Mouse (Mus musculus): Measurements from ENCODE around the gene Dnm3. TPM values are rescaled to one million over a fixed set of nuclear protein-coding genes. Genes with fewer than 3 reads are reported as not detected.

The Dnm3 gene
- polyA plus RNA-seq, 1 experiment from 2014 or later, result 27.7 TPM

DNA sequence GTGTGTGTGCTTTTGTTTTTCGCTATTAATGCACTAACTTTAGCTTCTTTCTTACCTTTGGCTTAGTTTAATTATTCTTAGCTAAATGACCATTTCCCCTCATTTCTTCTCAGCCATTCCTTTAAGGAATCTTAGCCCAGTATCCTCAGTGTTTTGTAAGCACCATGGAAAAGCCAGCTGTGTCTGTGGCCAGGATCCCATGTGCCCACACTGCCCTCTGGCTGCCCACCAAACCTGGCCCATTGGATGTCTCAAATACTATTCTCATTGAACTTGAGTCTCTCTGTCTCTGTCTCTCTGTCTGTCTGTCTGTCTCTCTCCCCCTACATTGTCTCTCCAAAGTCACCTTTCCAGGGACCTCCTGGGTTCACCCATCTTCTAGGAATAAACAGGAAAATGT lies 201.8 kb downstream of the Dnm3 start:
- peaks cover 8% of the 10 kb centered on the region; the same call in 1 of the 2 replicates for H3K4me1 ChIP-seq
- no peak overlapping the region for H3K4me2 ChIP-seq
- H3K9me3 ChIP-seq, result no peaks in the 10 kb centered on the region
- H3K27me3 ChIP-seq, result no peaks in the 10 kb centered on the region
- no peak overlapping the region for H3K27ac ChIP-seq
- no peak overlapping the region for H3K9ac ChIP-seq
- 71% methylated on average over 1 of the region's 1 CpGs for WGBS
- no peaks in the 10 kb centered on the region for H3K36me3 ChIP-seq
- no peak overlapping the region for H3K4me3 ChIP-seq
- no peak for ATAC-seq (ENCODE audit: insufficient number of reproducible peaks, insufficient read depth, low FRiP score, low TSS enrichment, low read depth)

DNA sequence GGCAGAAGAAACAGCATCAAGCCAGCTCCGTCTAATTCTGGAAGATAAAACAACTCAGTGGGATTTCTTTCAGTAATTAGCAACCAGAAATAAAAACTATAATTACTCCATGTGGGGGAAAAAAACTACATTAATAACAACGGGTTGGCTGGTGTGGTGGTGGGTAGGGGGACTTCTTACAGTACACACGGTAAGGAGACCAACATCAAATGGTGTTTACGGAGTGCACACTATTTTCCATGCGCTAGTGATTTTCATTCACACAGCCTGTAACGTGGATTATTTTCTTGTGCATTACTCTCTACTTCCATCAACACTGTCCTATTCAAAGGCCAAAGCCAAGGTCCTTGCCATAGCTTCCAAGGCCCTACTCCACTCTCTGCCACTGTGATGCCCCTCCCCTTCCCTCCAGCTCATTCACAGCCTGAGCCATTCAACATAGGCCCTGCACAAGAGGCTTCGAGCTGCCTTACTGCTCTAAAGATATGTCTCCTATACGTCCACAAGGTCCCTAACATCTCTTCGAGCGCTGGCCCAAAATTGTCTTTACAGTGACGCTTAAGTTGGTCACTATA lies 203.1 kb downstream of the Dnm3 start:
- ATAC-seq (ENCODE audit: insufficient number of reproducible peaks, insufficient read depth, low FRiP score, low TSS enrichment, low read depth), result no peak

DNA sequence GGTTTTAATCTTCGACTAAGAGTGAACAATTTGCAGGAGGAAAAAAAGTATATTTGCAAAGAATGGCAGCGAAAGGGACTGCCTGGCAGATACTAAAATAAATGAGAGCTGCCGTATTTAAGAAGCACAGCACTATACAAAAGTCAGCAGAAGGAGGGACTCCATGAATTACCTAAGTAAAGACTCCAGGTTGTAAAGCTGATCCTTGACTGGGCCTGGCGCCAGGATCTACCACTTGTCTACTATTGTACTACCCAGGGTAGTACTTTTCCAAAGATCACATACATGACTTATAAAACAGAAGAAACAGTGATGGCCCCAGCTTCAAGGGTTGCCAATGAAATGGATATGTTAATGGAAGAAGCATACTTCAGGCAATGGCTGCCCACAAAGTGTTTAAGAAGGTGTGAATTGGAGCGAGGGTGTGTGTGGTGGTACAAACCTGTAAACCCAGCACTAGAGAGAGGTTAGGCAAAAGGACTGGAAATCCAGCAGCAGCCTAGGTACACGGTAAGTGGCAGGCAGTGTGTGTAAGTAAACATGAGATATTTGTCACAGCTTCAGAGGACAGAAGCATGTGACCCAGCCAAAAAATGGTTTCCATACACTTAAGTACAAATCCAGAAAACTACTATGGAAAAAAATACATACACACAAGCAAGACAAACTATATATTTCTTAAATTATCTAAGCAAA lies 220.8 kb downstream of the Dnm3 start:
- H3K9me3 ChIP-seq, result no peaks in the 10 kb centered on the region
- H3K4me1 ChIP-seq, result peaks cover 37% of the 10 kb centered on the region
- no peaks in the 10 kb centered on the region for H3K27me3 ChIP-seq
- no peaks in the 10 kb centered on the region for H3K36me3 ChIP-seq
- no peak for ATAC-seq (ENCODE audit: insufficient number of reproducible peaks, insufficient read depth, low FRiP score, low TSS enrichment, low read depth)
- no peak overlapping the region for H3K4me3 ChIP-seq
- WGBS, result 68% methylated on average over 6 of the region's 6 CpGs
- H3K4me2 ChIP-seq, result no peak overlapping the region
- H3K9ac ChIP-seq, result no peak overlapping the region
- peak overlapping the region; percentile 69; the same call in 1 of the 2 replicates for H3K27ac ChIP-seq

More for the DNA sequence above, 203.1 kb downstream of the Dnm3 start:
- Histone ChIP-seq H3K27me3 (no peaks in the 10 kb centered on the region), H3K9me3 (no peaks in the 10 kb centered on the region), H3K9ac (no peak overlapping the region), H3K27ac (no peak overlapping the region), H3K36me3 (no peaks in the 10 kb centered on the region), H3K4me2 (no peak overlapping the region), H3K4me3 (no peak overlapping the region), H3K4me1 (peaks cover 8% of the 10 kb centered on the region; the same call in 1 of the 2 replicates)
- WGBS, result 85% methylated on average over 11 of the region's 11 CpGs

DNA sequence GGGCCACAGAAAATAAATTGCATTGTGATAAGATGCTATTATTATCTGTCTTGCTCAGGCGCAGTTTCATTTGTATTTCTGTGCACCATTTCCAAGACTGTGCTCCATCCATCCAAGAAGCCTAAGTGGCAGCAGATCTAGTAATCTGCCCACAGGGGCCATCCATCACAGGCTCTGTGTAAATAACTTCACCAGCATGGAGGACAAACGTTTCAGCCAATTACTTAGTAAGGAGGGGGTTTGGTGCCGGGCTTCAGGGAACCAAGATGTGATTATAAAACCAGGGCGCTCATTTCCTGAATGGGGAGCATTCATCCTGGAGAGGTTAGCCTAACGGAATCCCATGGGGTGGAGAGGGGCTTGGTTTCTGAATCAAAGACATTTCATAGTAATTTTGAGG lies 222.9 kb downstream of the Dnm3 start:
- Histone ChIP-seq H3K27me3 (no peaks in the 10 kb centered on the region), H3K9ac (no peak overlapping the region), H3K36me3 (no peaks in the 10 kb centered on the region), H3K4me1 (peaks cover 37% of the 10 kb centered on the region), H3K4me2 (no peak overlapping the region), H3K9me3 (no peaks in the 10 kb centered on the region), H3K27ac (peak overlapping the region; percentile 88), H3K4me3 (no peak overlapping the region)
- 10% methylated on average over 5 of the region's 5 CpGs for WGBS
- ATAC-seq (ENCODE audit: insufficient number of reproducible peaks, insufficient read depth, low FRiP score, low TSS enrichment, low read depth), result peak; percentile 72

DNA sequence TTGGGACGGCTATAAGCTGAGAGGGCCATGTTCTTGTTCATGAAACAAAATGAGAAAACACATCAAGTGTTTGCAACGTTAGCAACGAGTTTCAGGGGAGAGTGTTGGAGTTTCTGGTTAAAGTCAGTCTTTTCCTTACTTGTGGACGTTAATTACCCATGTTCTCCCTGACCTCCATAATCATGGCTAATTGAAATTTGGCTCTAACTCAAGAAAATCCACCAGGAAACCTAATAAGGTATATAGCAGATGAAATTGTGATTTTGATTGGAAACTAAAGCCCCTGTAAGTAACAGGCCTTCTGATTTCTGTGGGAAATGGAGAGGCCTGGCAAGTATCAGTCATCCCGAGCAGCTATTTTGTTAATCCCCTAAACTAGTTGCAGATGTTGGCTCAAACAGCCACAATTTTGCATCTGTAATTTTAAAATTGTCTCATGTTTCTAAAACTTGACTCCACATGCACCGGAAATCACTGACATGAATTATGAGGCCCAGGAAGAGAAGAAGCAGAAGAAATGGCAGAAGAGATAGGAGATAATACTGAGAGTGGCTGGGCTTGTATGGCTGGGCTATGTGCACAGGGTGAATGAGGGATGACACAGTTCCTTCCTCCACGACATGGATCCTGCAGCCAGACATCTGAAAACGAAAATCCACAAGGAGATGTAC lies 223.7 kb downstream of the Dnm3 start:
- no peak overlapping the region for H3K9ac ChIP-seq
- H3K36me3 ChIP-seq, result no peaks in the 10 kb centered on the region
- 28% methylated on average over 8 of the region's 8 CpGs for WGBS
- H3K4me1 ChIP-seq, result peaks cover 37% of the 10 kb centered on the region
- H3K27me3 ChIP-seq, result no peaks in the 10 kb centered on the region
- peak overlapping the region; percentile 88 for H3K27ac ChIP-seq
- no peak overlapping the region for H3K4me2 ChIP-seq
- ATAC-seq (ENCODE audit: insufficient number of reproducible peaks, insufficient read depth, low FRiP score, low TSS enrichment, low read depth), result no peak
- no peak overlapping the region for H3K4me3 ChIP-seq
- H3K9me3 ChIP-seq, result no peaks in the 10 kb centered on the region

DNA sequence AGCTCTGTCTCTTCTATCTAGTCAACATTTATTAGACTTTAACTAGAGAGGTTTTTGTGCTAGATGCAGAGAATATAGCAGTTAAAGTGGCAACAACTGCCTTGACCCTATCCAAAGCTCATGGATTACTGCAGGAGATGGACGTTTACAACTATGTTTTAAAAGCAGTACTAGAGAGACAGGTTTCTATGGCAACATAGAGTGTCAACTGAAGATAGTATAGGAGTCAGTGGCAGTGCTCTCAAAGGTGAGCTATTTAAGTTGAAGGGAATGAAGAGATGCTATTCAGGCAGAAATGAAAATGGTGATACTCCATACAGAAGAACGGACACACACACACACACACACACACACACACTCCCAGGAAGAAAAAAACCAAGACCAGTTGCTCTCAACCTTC lies 225.0 kb downstream of the Dnm3 start:
- no peak for ATAC-seq (ENCODE audit: insufficient number of reproducible peaks, insufficient read depth, low FRiP score, low TSS enrichment, low read depth)
- Histone ChIP-seq H3K9ac (no peak overlapping the region), H3K4me1 (peaks cover 38% of the 10 kb centered on the region), H3K9me3 (no peaks in the 10 kb centered on the region), H3K4me3 (no peak overlapping the region), H3K27ac (peak overlapping the region; percentile 88), H3K4me2 (no peak overlapping the region), H3K27me3 (no peaks in the 10 kb centered on the region), H3K36me3 (no peaks in the 10 kb centered on the region)
- WGBS, result 77% methylated on average over 2 of the region's 2 CpGs

DNA sequence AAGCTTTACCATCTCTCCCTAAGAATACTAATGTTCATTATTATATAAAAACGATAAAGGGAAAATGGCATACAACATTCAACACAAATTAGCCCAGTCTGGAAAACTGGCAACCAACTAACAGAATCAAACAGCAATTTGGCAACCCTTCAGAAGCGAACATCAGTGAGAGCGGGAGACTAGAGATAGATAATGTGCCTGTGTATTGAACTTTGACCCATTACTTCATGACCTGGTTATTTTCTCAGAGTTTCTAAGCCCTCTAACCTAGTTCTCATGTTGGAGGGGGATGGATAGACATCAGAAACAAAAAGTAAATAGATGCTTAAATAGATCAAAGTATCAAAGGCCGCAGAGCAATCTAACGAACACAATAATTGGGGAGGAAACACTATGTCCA lies 230.6 kb downstream of the Dnm3 start:
- H3K4me1 ChIP-seq, result peaks cover 23% of the 10 kb centered on the region
- no peak for ATAC-seq (ENCODE audit: insufficient number of reproducible peaks, insufficient read depth, low FRiP score, low TSS enrichment, low read depth)
- 84% methylated on average over 5 of the region's 5 CpGs for WGBS
- no peaks in the 10 kb centered on the region for H3K9me3 ChIP-seq
- no peak overlapping the region for H3K27ac ChIP-seq
- H3K4me3 ChIP-seq, result no peak overlapping the region
- H3K9ac ChIP-seq, result no peak overlapping the region
- H3K27me3 ChIP-seq, result no peaks in the 10 kb centered on the region
- no peaks in the 10 kb centered on the region for H3K36me3 ChIP-seq
- H3K4me2 ChIP-seq, result no peak overlapping the region

DNA sequence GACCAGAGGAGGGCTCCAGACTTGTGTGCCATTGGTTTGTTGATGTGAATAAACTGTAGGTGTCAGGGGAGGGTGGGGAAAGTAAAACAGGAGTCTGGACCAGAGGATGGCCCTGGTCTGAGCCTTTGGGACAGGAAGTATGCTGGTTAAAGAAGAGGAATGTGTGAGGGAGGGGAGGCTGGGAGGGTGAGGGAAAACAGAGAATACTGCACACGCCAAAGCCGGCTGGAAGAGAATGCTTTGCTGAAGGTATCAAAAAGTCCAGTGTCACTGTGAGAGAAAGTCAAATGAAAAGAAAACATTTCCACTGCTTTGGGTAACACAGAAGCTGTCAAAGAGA lies 234.2 kb downstream of the Dnm3 start:
- Histone ChIP-seq H3K4me1 (peaks cover 38% of the 10 kb centered on the region), H3K9me3 (no peaks in the 10 kb centered on the region), H3K4me2 (no peak overlapping the region), H3K27me3 (no peaks in the 10 kb centered on the region), H3K4me3 (no peak overlapping the region), H3K9ac (no peak overlapping the region), H3K27ac (peak overlapping the region; percentile 78), H3K36me3 (no peaks in the 10 kb centered on the region)
- ATAC-seq (ENCODE audit: insufficient number of reproducible peaks, insufficient read depth, low FRiP score, low TSS enrichment, low read depth), result no peak
- WGBS, result 13% methylated on average over 2 of the region's 2 CpGs

DNA sequence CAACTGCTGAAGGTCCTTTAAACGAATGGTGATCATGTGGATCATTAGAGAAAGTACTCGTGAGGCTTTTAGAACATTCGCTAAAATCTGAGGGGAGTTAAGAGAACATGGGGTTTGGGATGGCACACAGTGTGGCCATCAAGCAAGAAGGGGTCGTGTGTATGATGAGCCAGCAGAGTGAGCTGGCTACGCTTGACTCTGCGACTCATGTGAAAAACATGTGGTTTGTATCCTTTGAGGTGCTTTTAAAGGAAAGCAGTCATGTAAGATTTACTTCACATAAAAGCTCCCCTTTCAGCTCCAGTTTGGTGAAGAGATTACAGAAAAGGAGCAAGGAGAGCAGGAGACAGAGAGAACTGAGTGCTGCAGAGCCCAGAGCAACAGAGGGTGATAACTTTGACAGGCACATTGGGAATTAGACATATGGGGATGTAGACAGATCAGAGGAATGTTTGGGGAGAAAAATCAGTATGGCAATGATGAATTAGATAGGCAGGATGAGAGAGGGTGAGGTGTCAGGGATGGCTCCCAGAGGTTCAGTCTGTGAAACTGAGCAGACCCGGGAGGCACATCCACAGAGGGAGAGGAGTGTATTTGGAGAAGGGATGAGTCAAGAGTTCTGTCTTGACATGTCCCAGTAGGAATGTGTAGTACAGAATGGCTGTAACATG lies 234.7 kb downstream of the Dnm3 start:
- peaks cover 40% of the 10 kb centered on the region for H3K4me1 ChIP-seq
- no peaks in the 10 kb centered on the region for H3K9me3 ChIP-seq
- H3K27me3 ChIP-seq, result no peaks in the 10 kb centered on the region
- H3K9ac ChIP-seq, result no peak overlapping the region
- H3K36me3 ChIP-seq, result no peaks in the 10 kb centered on the region
- 32% methylated on average over 7 of the region's 7 CpGs for WGBS
- no peak overlapping the region for H3K4me3 ChIP-seq
- 0 out of 2 replicates have a peak, but pooled peaks have one; percentile 43 for ATAC-seq (ENCODE audit: insufficient number of reproducible peaks, insufficient read depth, low FRiP score, low TSS enrichment, low read depth)
- peak overlapping the region; percentile 78 for H3K27ac ChIP-seq
- H3K4me2 ChIP-seq, result no peak overlapping the region

DNA sequence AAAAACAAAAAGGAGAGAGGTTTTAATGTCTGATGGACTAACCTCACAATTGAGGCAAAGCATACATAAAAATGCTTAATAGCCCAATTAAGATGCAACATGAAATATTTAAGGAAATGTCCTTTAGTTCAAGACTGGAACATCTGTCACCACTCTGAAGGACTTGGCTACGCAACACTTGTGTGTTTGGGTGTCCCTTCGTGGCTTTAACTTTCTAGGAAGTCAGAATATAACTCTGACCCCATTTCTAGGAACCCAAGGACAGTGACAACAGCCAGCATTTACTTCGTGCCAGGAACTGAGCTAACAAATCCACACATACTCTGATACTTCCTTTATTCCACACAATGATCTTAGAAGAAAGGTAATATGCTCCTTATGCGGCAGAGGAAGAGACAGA lies 237.1 kb downstream of the Dnm3 start:
- Histone ChIP-seq H3K4me3 (no peak overlapping the region), H3K9ac (no peak overlapping the region), H3K27ac (peak overlapping the region; percentile 28; the same call in 1 of the 2 replicates), H3K36me3 (no peaks in the 10 kb centered on the region), H3K27me3 (no peaks in the 10 kb centered on the region), H3K4me1 (peaks cover 44% of the 10 kb centered on the region), H3K9me3 (no peaks in the 10 kb centered on the region), H3K4me2 (no peak overlapping the region)
- no peak for ATAC-seq (ENCODE audit: insufficient number of reproducible peaks, insufficient read depth, low FRiP score, low TSS enrichment, low read depth)
- 84% methylated on average over 4 of the region's 4 CpGs for WGBS

DNA sequence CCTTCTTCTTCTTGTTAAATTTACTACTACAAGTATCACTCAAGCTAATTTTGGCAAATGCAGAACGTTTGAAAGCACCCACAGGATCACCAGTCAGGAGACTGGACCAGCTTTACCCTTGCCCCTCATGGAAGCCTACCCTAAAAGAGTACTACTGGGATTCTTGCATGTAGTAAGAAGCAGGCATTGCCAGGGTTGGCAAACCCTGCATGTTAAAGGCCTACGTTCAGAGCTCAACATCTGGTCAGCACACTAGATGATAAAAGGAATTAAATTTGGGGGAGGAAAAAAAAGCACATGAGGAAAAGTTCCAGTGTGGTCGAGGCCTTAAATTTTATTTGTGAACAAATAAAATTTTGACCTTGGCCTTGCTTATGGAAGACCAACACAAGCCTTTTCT lies 239.2 kb downstream of the Dnm3 start:
- H3K27me3 ChIP-seq, result no peaks in the 10 kb centered on the region
- H3K27ac ChIP-seq, result peak overlapping the region; percentile 11; the same call in 1 of the 2 replicates
- no peaks in the 10 kb centered on the region for H3K36me3 ChIP-seq
- no peak overlapping the region for H3K9ac ChIP-seq
- H3K4me1 ChIP-seq, result peaks cover 39% of the 10 kb centered on the region
- ATAC-seq (ENCODE audit: insufficient number of reproducible peaks, insufficient read depth, low FRiP score, low TSS enrichment, low read depth), result no peak
- H3K9me3 ChIP-seq, result no peaks in the 10 kb centered on the region
- H3K4me3 ChIP-seq, result no peak overlapping the region
- H3K4me2 ChIP-seq, result no peak overlapping the region
- 48% methylated on average over 3 of the region's 3 CpGs for WGBS
